In genomic region chr13:93340555-93341278, GRCm38 (mm10) we compare ENCODE assay signal across 15 mouse cellular contexts. TPM values are rescaled to one million over a fixed set of nuclear protein-coding genes. Genes with fewer than 3 reads are reported as not detected.
DNase-seq lines count a peak whose midpoint lies in the region; ATAC-seq and TF ChIP-seq lines count a peak whose summit lies in the region.
"Had no signal": no experiment of that assay in that cellular context is flagged by ENCODE, and none has a peak within 500 bp of the region (broad histone marks: within the 10 kb centered on the region; RNA-seq: fewer than 3 reads in every experiment).

No protein-coding gene starts in this region.

- no peak overlapping the region for H3K4me3 ChIP-seq in liver, adult 2 months (ENCODE audit: insufficient read depth, low read depth, low read length)
- no peak overlapping the region for H3K4me3 ChIP-seq in liver, embryonic 11.5 days (ENCODE audit: low read depth, low read length)
- H3K4me3 ChIP-seq in bone marrow, adult 2 months (replicated peaks; ENCODE audit: control insufficient read depth, low read depth, low read length): no peak overlapping the region
- no peak overlapping the region for H3K4me3 ChIP-seq in liver, postnatal 0 days (ENCODE audit: low read depth, low read length)
- H3K4me3 ChIP-seq in forebrain, embryonic 10.5 days: no peak overlapping the region
- no peak overlapping the region for H3K4me3 ChIP-seq in heart, embryonic 10.5 days
- H3K4me3 ChIP-seq: hindbrain, embryonic 10.5 days; limb, embryonic 10.5 days; neural tube, embryonic 13.5 days had no signal

- TF ChIP-seq CTCF in liver, adult 2 months (IDR thresholded peaks at IDR 0.05; ENCODE audit: low read depth, low read length): no peak
- no peak for TF ChIP-seq CTCF in bone marrow, adult 2 months (IDR thresholded peaks at IDR 0.05; ENCODE audit: control insufficient read depth, insufficient read depth, low read length)
- TF ChIP-seq CTCF in liver, postnatal 0 days (IDR thresholded peaks at IDR 0.05; ENCODE audit: low read depth): peak; percentile 58

- DNase-seq in liver, adult 2 months (ENCODE audit: extremely low read depth, low read depth, low spot score): peak; percentile 23
- DNase-seq in liver, embryonic 11.5 days (ENCODE audit: low spot score): no peak
- peak; percentile 60 for DNase-seq in CD4-positive, CD25-positive, alpha-beta regulatory T cell, adult 2 months (ENCODE audit: low read depth, low spot score)
- DNase-seq in liver, postnatal 0 days: no peak
- no peak for DNase-seq in right cerebral cortex, adult 18-20 months
- DNase-seq in forebrain, embryonic 10.5 days (ENCODE audit: extremely low spot score, low spot score): no peak
- DNase-seq in heart, embryonic 10.5 days (ENCODE audit: low spot score): no peak
- DNase-seq: adrenal gland, postnatal 10 days; cerebellum, adult 11-12 months; forebrain, postnatal 0 days; thymus, postnatal 36 days had no signal

- no peaks in the 10 kb centered on the region for H3K27me3 ChIP-seq in liver, adult 2 months (ENCODE audit: control insufficient read depth, insufficient read depth, low read length)
- H3K27me3 ChIP-seq in liver, embryonic 11.5 days (replicated peaks; ENCODE audit: control insufficient read depth, insufficient read depth, low read length): no peaks in the 10 kb centered on the region
- H3K27me3 ChIP-seq in liver, postnatal 0 days (ENCODE audit: insufficient read depth, low read length): no peaks in the 10 kb centered on the region
- no peaks in the 10 kb centered on the region for H3K27me3 ChIP-seq in forebrain, embryonic 10.5 days (ENCODE audit: poor library complexity, severe bottlenecking)
- no peaks in the 10 kb centered on the region for H3K27me3 ChIP-seq in heart, embryonic 10.5 days (ENCODE audit: insufficient read depth, poor library complexity, severe bottlenecking)
- H3K27me3 ChIP-seq: neural tube, embryonic 13.5 days had no signal

- no peak for TF ChIP-seq EP300 in liver, postnatal 0 days (IDR thresholded peaks at IDR 0.05; ENCODE audit: low read depth)

- 68% methylated on average over 3 of the region's 3 CpGs for WGBS in liver, adult 2 months
- WGBS in liver, embryonic 11.5 days: 81% methylated on average over 3 of the region's 3 CpGs
- WGBS in bone marrow, adult 2 months: 43% methylated on average over 3 of the region's 3 CpGs
- 47% methylated on average over 3 of the region's 3 CpGs for WGBS in liver, postnatal 0 days (ENCODE audit: insufficient replicate concordance)
- 89% methylated on average over 3 of the region's 3 CpGs for WGBS in forebrain, embryonic 10.5 days
- 90% methylated on average over 3 of the region's 3 CpGs for WGBS in heart, embryonic 10.5 days

- H3K9ac ChIP-seq in liver, adult 2 months (ENCODE audit: low read depth, low read length): no peak overlapping the region
- no peak overlapping the region for H3K9ac ChIP-seq in liver, embryonic 11.5 days (ENCODE audit: low read depth, low read length)
- no peak overlapping the region for H3K9ac ChIP-seq in liver, postnatal 0 days (replicated peaks)
- H3K9ac ChIP-seq: forebrain, postnatal 0 days; neural tube, embryonic 13.5 days had no signal

- no peak overlapping the region for H3K27ac ChIP-seq in liver, adult 2 months (replicated peaks; ENCODE audit: insufficient read depth, low read depth, low read length)
- H3K27ac ChIP-seq in liver, embryonic 11.5 days (ENCODE audit: low read depth, low read length): no peak overlapping the region
- 0 out of 2 replicates have a peak overlapping the region, but pooled peaks have one; percentile 33 for H3K27ac ChIP-seq in bone marrow, adult 2 months (ENCODE audit: control insufficient read depth, insufficient read depth, low read depth, low read length, poor library complexity)
- peak overlapping the region; percentile 34 for H3K27ac ChIP-seq in liver, postnatal 0 days (ENCODE audit: low read depth)
- no peak overlapping the region for H3K27ac ChIP-seq in forebrain, embryonic 10.5 days
- H3K27ac ChIP-seq in heart, embryonic 10.5 days: no peak overlapping the region
- H3K27ac ChIP-seq: hindbrain, embryonic 10.5 days; limb, embryonic 10.5 days; neural tube, embryonic 13.5 days had no signal

- H3K79me2 ChIP-seq in liver, adult 2 months (ENCODE audit: control insufficient read depth, insufficient read depth, low read length): no peaks in the 10 kb centered on the region; the same call in 1 of the 2 replicates

- H3K36me3 ChIP-seq in liver, adult 2 months (ENCODE audit: control insufficient read depth, insufficient read depth, low read length): no peaks in the 10 kb centered on the region
- no peaks in the 10 kb centered on the region for H3K36me3 ChIP-seq in liver, embryonic 11.5 days (ENCODE audit: control insufficient read depth, insufficient read depth, low read length)
- no peaks in the 10 kb centered on the region for H3K36me3 ChIP-seq in liver, postnatal 0 days (replicated peaks; ENCODE audit: insufficient read depth, low read length)
- peaks cover 11% of the 10 kb centered on the region for H3K36me3 ChIP-seq in forebrain, embryonic 10.5 days (replicated peaks)
- peaks cover 15% of the 10 kb centered on the region; the same call in 1 of the 2 replicates for H3K36me3 ChIP-seq in heart, embryonic 10.5 days
- H3K36me3 ChIP-seq: neural tube, embryonic 13.5 days had no signal

- ATAC-seq in liver, embryonic 11.5 days (replicated peaks; ENCODE audit: low FRiP score): no peak
- ATAC-seq in liver, postnatal 0 days: peak; percentile 70
- ATAC-seq: forebrain, postnatal 0 days had no signal

- H3K4me2 ChIP-seq in liver, embryonic 11.5 days: no peak overlapping the region
- H3K4me2 ChIP-seq in liver, postnatal 0 days (ENCODE audit: low read depth, low read length): peak overlapping the region; percentile 48
- H3K4me2 ChIP-seq: neural tube, embryonic 13.5 days had no signal

- peaks cover 2% of the 10 kb centered on the region; the same call in 1 of the 2 replicates for H3K4me1 ChIP-seq in liver, adult 2 months (ENCODE audit: control insufficient read depth, insufficient read depth, low read length)
- peaks cover 19% of the 10 kb centered on the region for H3K4me1 ChIP-seq in liver, embryonic 11.5 days (replicated peaks; ENCODE audit: control insufficient read depth, insufficient read depth, low read length)
- H3K4me1 ChIP-seq in bone marrow, adult 2 months (ENCODE audit: control insufficient read depth, insufficient read depth, low read length): peaks cover 1% of the 10 kb centered on the region; the same call in 1 of the 2 replicates
- H3K4me1 ChIP-seq in liver, postnatal 0 days (ENCODE audit: insufficient read depth): no peaks in the 10 kb centered on the region; the same call in 1 of the 2 replicates
- no peaks in the 10 kb centered on the region for H3K4me1 ChIP-seq in forebrain, embryonic 10.5 days
- peaks cover 12% of the 10 kb centered on the region; the same call in 1 of the 2 replicates for H3K4me1 ChIP-seq in heart, embryonic 10.5 days
- H3K4me1 ChIP-seq: hindbrain, embryonic 10.5 days; neural tube, embryonic 13.5 days had no signal

- no peaks in the 10 kb centered on the region for H3K9me3 ChIP-seq in liver, embryonic 11.5 days (ENCODE audit: control insufficient read depth, low read length)
- H3K9me3 ChIP-seq in liver, postnatal 0 days (ENCODE audit: low read length): no peaks in the 10 kb centered on the region
- H3K9me3 ChIP-seq in forebrain, embryonic 10.5 days: no peaks in the 10 kb centered on the region
- no peaks in the 10 kb centered on the region for H3K9me3 ChIP-seq in heart, embryonic 10.5 days
- H3K9me3 ChIP-seq: hindbrain, embryonic 10.5 days; limb, embryonic 10.5 days; neural tube, embryonic 13.5 days had no signal

- TF ChIP-seq POLR2A in liver, adult 2 months (IDR thresholded peaks at IDR 0.05; ENCODE audit: extremely low read depth, insufficient read depth, low read length): no peak
- no peak for TF ChIP-seq POLR2A in bone marrow, adult 2 months (IDR thresholded peaks at IDR 0.05; ENCODE audit: borderline replicate concordance, control insufficient read depth, low read depth, low read length)

RNA-seq across cellular contexts. Expression of gene Homer1, which starts 41.3 kb away (rescaled TPM):
- 12.3 and 13.2 TPM in 2 replicates for total RNA-seq in liver, adult 2 months (2014; rRNA removed)
- 1.8 and 2.6 TPM in 2 replicates for polyA plus RNA-seq in liver, adult 2 months (2012; rRNA removed)
- 6.5 and 8.5 TPM in 2 replicates for polyA plus RNA-seq in liver, embryonic 11.5 days (2014; fragmentation: Nextera tagmentation; extraction: Ambion mirVana)
- 2.8 and 4.4 TPM in 2 replicates for polyA plus RNA-seq in bone marrow, adult 2 months (2011; ENCODE audit: insufficient read depth, insufficient read length, low replicate concordance, missing spikeins)
- 1.2 and 1.6 TPM in 2 replicates for polyA plus RNA-seq in liver, postnatal 0 days (2015; fragmentation: Nextera tagmentation; extraction: Ambion mirVana)
- 7.9 TPM in 2 replicates for polyA plus RNA-seq in forebrain, embryonic 10.5 days (2016; fragmentation: Nextera tagmentation; extraction: Ambion mirVana)
- polyA plus RNA-seq in heart, embryonic 10.5 days (2016; fragmentation: Nextera tagmentation; extraction: Ambion mirVana): 18.4 and 18.5 TPM in 2 replicates

Comparison
In these comparisons a context has a peak if more than half of its experiments do, and no peak if none do; other contexts are left out.
1. DNase-seq: peak in liver, adult 2 months (single experiment) and CD4-positive, CD25-positive, alpha-beta regulatory T cell, adult 2 months (single experiment); none in liver, embryonic 11.5 days (single experiment), liver, postnatal 0 days (single experiment), right cerebral cortex, adult 18-20 months (single experiment), forebrain, embryonic 10.5 days (single experiment) and heart, embryonic 10.5 days (single experiment).
2. H3K27ac ChIP-seq: peak in bone marrow, adult 2 months (single experiment) and liver, postnatal 0 days (single experiment); none in liver, adult 2 months (single experiment), liver, embryonic 11.5 days (single experiment), forebrain, embryonic 10.5 days (single experiment) and heart, embryonic 10.5 days (single experiment).